Mouse (Mus musculus): ENCODE measurements at regions not wholly inside any gene's neighbourhood (a gene's known extent, or its start where the extent isn't known, plus 50 kb on each side); places are given as distances from the start of the nearest gene placed in this dataset.

- in situ Hi-C loops (cut with MboI, MseI) = no loop called here
Measured at GRCm38 (mm10) chr9:33903991-33904570, 581.6 kb upstream of the Kirrel3 start.

GRCm38 (mm10) chr9:33914919-33915318 is 570.8 kb upstream of the Kirrel3 start:
- in situ Hi-C loops (cut with MboI, MseI) = no loop called here

GRCm38 (mm10) chr9:33915349-33916056 is 570.2 kb upstream of the Kirrel3 start:
- in situ Hi-C loops (cut with MboI, MseI) = no loop called here

DNA sequence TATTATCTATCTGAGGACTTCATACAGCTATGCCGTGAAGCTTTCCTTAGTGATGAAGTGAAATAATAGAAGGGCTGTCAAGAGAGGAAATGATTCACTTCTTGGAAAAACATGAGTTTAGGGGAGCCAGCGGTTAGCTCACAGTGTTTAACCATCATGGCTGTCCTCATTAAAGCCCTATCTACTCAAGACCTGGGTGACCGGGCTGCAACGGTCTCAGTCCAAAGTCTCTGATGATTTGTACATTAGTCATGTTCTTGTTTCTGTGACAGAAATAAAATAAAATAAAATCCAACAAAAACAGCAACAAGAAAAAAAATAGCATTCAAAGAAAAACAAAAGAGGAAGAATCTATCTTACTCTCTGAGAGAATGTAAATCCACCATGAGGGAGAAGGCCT is 555.4 kb upstream of the Kirrel3 start:
- in situ Hi-C loops (cut with MboI, MseI) = no loop called here

DNA sequence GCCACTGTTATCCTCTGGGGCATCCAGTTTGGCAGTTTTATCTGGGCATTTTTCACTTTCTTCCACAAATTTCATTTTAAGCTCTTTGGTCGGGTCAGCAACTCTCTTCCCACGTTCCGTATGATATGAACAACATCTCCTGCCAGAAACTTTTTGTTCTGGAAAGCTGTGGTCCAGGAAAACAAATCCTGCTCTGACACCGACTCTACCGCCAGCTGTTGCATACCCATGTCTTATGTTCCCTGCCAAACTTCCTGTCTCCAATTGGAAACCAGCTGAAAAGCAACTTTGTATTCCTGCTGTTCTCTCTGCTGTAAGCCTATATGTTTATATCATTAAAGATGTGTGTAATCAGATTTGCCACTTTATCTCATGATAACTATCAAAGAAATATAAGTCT is 551.6 kb upstream of the Kirrel3 start:
- in situ Hi-C loops (cut with MboI, MseI) = no loop called here

- in situ Hi-C loops (cut with MboI, MseI) = no loop called here
Measured at GRCm38 (mm10) chr9:33954319-33954718, 531.4 kb upstream of the Kirrel3 start.
